Mouse (Mus musculus): ENCODE measurements at regions not wholly inside any gene's neighbourhood (a gene's known extent, or its start where the extent isn't known, plus 50 kb on each side); places are given as distances from the start of the nearest gene placed in this dataset.

DNA sequence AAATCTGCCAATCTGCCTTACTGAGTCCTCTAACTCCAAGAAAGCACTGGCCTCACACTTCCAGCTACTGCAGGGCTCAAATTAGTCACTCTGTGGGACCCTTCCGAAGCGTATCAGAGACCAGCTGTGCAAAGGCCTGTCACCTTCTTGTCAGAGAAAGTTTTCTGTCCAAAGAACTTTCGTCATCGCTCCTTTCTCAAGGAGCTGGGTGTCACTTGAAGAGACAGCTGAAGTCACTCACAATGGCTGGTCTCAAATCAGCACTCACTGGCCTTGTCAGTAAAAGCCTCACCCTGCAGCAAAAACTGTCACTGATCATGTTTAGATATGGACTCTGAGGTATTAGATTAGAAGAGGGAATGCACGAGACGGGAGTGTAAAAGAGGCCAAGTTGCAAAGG is 81.9 kb upstream of the Dynlrb2 start:
- Histone ChIP-seq H3K27me3 (ENCODE audit: control insufficient read depth, insufficient read depth, low read length) (no peaks in the 10 kb centered on the region), H3K4me1 (ENCODE audit: control insufficient read depth, insufficient read depth, low read length) (no peaks in the 10 kb centered on the region), H3K4me3 (replicated peaks; ENCODE audit: insufficient read depth, low read depth, low read length) (no peak overlapping the region), H3K27ac (ENCODE audit: insufficient read depth, low read length) (no peak overlapping the region)
- WGBS: 44% methylated on average over 6 of the region's 6 CpGs
- TF ChIP-seq POLR2A (IDR thresholded peaks at IDR 0.05; ENCODE audit: borderline replicate concordance, insufficient read depth, low read length) (no peak), CTCF (IDR thresholded peaks at IDR 0.05; ENCODE audit: borderline replicate concordance, insufficient read depth, low read depth, low read length) (no peak)
- DNase-seq: no peak

DNA sequence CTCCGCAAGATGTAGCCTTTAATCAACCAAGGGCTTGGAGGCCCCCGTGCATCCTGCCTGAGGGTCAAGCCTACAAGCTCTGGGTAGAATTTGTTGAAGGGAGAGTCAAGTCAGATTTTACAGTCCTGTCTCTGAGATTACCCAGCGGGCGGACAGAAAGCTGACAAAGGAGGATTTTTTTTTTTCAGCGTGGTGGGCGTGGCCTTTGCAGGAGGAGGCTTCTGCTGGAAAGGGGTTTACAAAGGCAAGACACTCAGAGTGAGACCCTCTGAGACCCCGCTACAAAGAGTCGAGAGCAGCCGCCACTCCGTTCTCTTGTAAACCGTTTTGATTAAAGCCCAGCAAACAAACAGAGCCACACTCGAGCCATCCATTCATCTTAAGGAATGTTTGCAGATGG is 92.1 kb upstream of the Dynlrb2 start:
- DNase-seq: no peak
- Histone ChIP-seq H3K4me1 (ENCODE audit: control insufficient read depth, insufficient read depth, low read length) (no peaks in the 10 kb centered on the region), H3K27me3 (ENCODE audit: control insufficient read depth, insufficient read depth, low read length) (no peaks in the 10 kb centered on the region; the same call in 1 of the 2 replicates), H3K27ac (ENCODE audit: insufficient read depth, low read length) (no peak overlapping the region), H3K4me3 (replicated peaks; ENCODE audit: insufficient read depth, low read depth, low read length) (no peak overlapping the region)
- TF ChIP-seq CTCF (IDR thresholded peaks at IDR 0.05; ENCODE audit: borderline replicate concordance, insufficient read depth, low read depth, low read length) (no peak), POLR2A (IDR thresholded peaks at IDR 0.05; ENCODE audit: borderline replicate concordance, insufficient read depth, low read length) (no peak)
- 39% methylated on average over 12 of the region's 12 CpGs for WGBS

- 71% methylated on average over 5 of the region's 5 CpGs for WGBS
- no peaks in the 10 kb centered on the region for H3K4me1 ChIP-seq (ENCODE audit: control insufficient read depth, insufficient read depth, low read length)
Measured at GRCm38 (mm10) chr8:116410041-116410440, 94.7 kb upstream of the Dynlrb2 start.

GRCm38 (mm10) chr8:116409011-116409410 is 95.8 kb upstream of the Dynlrb2 start:
- H3K4me3 ChIP-seq (replicated peaks; ENCODE audit: insufficient read depth, low read depth, low read length): no peak overlapping the region
- 80% methylated on average over 6 of the region's 6 CpGs for WGBS
- no peak overlapping the region for H3K27ac ChIP-seq (ENCODE audit: insufficient read depth, low read length)
- TF ChIP-seq POLR2A (IDR thresholded peaks at IDR 0.05; ENCODE audit: borderline replicate concordance, insufficient read depth, low read length): no peak
- no peak for TF ChIP-seq CTCF (IDR thresholded peaks at IDR 0.05; ENCODE audit: borderline replicate concordance, insufficient read depth, low read depth, low read length)
- H3K4me1 ChIP-seq (ENCODE audit: control insufficient read depth, insufficient read depth, low read length): no peaks in the 10 kb centered on the region
- no peaks in the 10 kb centered on the region; the same call in 1 of the 2 replicates for H3K27me3 ChIP-seq (ENCODE audit: control insufficient read depth, insufficient read depth, low read length)
- DNase-seq: no peak

More at GRCm38 (mm10) chr8:116410041-116410440, 94.7 kb upstream of the Dynlrb2 start:
- DNase-seq: no peak
- Histone ChIP-seq H3K4me3 (replicated peaks; ENCODE audit: insufficient read depth, low read depth, low read length) (no peak overlapping the region), H3K27me3 (ENCODE audit: control insufficient read depth, insufficient read depth, low read length) (no peaks in the 10 kb centered on the region; the same call in 1 of the 2 replicates), H3K27ac (ENCODE audit: insufficient read depth, low read length) (no peak overlapping the region)
- TF ChIP-seq POLR2A (IDR thresholded peaks at IDR 0.05; ENCODE audit: borderline replicate concordance, insufficient read depth, low read length) (no peak), CTCF (IDR thresholded peaks at IDR 0.05; ENCODE audit: borderline replicate concordance, insufficient read depth, low read depth, low read length) (no peak)

- H3K4me1 ChIP-seq (ENCODE audit: control insufficient read depth, insufficient read depth, low read length): no peaks in the 10 kb centered on the region
- TF ChIP-seq POLR2A (IDR thresholded peaks at IDR 0.05; ENCODE audit: borderline replicate concordance, insufficient read depth, low read length) (no peak), CTCF (IDR thresholded peaks at IDR 0.05; ENCODE audit: borderline replicate concordance, insufficient read depth, low read depth, low read length) (no peak)
- H3K4me3 ChIP-seq (replicated peaks; ENCODE audit: insufficient read depth, low read depth, low read length): no peak overlapping the region
- no peaks in the 10 kb centered on the region for H3K27me3 ChIP-seq (ENCODE audit: control insufficient read depth, insufficient read depth, low read length)
- DNase-seq: no peak
- no peak overlapping the region for H3K27ac ChIP-seq (ENCODE audit: insufficient read depth, low read length)
Measured at GRCm38 (mm10) chr8:116404571-116404970, 100.2 kb upstream of the Dynlrb2 start.

- DNase-seq: no peak
- H3K4me1 ChIP-seq (ENCODE audit: control insufficient read depth, insufficient read depth, low read length): no peaks in the 10 kb centered on the region
- no peak for TF ChIP-seq POLR2A (IDR thresholded peaks at IDR 0.05; ENCODE audit: borderline replicate concordance, insufficient read depth, low read length)
- TF ChIP-seq CTCF (IDR thresholded peaks at IDR 0.05; ENCODE audit: borderline replicate concordance, insufficient read depth, low read depth, low read length): no peak
- WGBS: 47% methylated on average over 5 of the region's 5 CpGs
- H3K27ac ChIP-seq (ENCODE audit: insufficient read depth, low read length): no peak overlapping the region
- no peaks in the 10 kb centered on the region for H3K27me3 ChIP-seq (ENCODE audit: control insufficient read depth, insufficient read depth, low read length)
- no peak overlapping the region for H3K4me3 ChIP-seq (replicated peaks; ENCODE audit: insufficient read depth, low read depth, low read length)
Measured at GRCm38 (mm10) chr8:116403366-116403765, 101.4 kb upstream of the Dynlrb2 start.

DNA sequence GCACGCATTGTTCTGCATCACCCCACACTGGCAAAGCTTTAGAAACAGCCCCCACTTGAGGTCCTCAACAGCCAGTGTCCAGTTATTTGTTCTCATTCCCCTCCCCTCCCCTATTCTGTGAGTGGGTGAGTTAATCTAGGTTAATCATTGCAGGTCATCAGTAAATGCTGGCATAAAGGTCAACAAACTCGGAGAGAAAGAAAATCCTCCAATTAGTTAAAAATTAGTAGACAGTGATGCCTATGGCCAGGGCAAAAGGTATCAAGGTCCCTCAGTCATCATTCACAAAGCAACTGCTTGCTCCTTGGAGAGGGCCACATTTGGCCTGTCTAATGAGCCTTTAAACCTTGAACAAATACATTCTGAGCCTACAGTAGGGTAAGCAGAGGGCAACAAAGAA is 105.3 kb upstream of the Dynlrb2 start:
- no peak for DNase-seq
- Histone ChIP-seq H3K27ac (ENCODE audit: insufficient read depth, low read length) (no peak overlapping the region), H3K4me1 (ENCODE audit: control insufficient read depth, insufficient read depth, low read length) (no peaks in the 10 kb centered on the region), H3K27me3 (ENCODE audit: control insufficient read depth, insufficient read depth, low read length) (no peaks in the 10 kb centered on the region), H3K4me3 (replicated peaks; ENCODE audit: insufficient read depth, low read depth, low read length) (no peak overlapping the region)
- 89% methylated on average over 2 of the region's 2 CpGs for WGBS
- no peak for TF ChIP-seq POLR2A (IDR thresholded peaks at IDR 0.05; ENCODE audit: borderline replicate concordance, insufficient read depth, low read length)
- TF ChIP-seq CTCF (IDR thresholded peaks at IDR 0.05; ENCODE audit: borderline replicate concordance, insufficient read depth, low read depth, low read length): no peak

GRCm38 (mm10) chr8:116398565-116399205 is 106.1 kb upstream of the Dynlrb2 start:
- no peak for DNase-seq
- TF ChIP-seq CTCF (IDR thresholded peaks at IDR 0.05; ENCODE audit: borderline replicate concordance, insufficient read depth, low read depth, low read length) (no peak), POLR2A (IDR thresholded peaks at IDR 0.05; ENCODE audit: borderline replicate concordance, insufficient read depth, low read length) (no peak)
- H3K4me1 ChIP-seq (ENCODE audit: control insufficient read depth, insufficient read depth, low read length): no peaks in the 10 kb centered on the region
- no peak overlapping the region for H3K27ac ChIP-seq (ENCODE audit: insufficient read depth, low read length)
- 63% methylated on average over 11 of the region's 11 CpGs for WGBS
- no peaks in the 10 kb centered on the region for H3K27me3 ChIP-seq (ENCODE audit: control insufficient read depth, insufficient read depth, low read length)
- no peak overlapping the region for H3K4me3 ChIP-seq (replicated peaks; ENCODE audit: insufficient read depth, low read depth, low read length)

Measured in cerebellum, adult 2 months (tissue).